Mouse (Mus musculus) heart, embryonic 13.5 days (tissue): ENCODE results near the gene Trim45. TPM values are rescaled to one million over a fixed set of nuclear protein-coding genes. Genes with fewer than 3 reads are reported as not detected.

Source experiments
- ATAC-seq: fragments of 200-750 bp; cut with Nextera tagmentation; 2 replicates; pipeline ENCODE4 v1.8.0; 2017; ENCODE audit warnings: moderate TSS enrichment; ENCODE audit not compliant: insufficient number of reproducible peaks, low FRiP score, low TSS enrichment; ENCODE audit errors: extremely low read depth
- H3K27ac ChIP-seq: fragments of 300-500 bp; sonication (generic); replicated peaks from 2 replicates; pipeline ENCODE4 v1.5.1; 2015; ENCODE audit warnings: moderate library complexity, mild to moderate bottlenecking, inconsistent platforms
- H3K27me3 ChIP-seq: fragments of 300-500 bp; sonication (generic); replicated peaks from 2 replicates; pipeline ENCODE4 v1.6.1; 2015; ENCODE audit warnings: mild to moderate bottlenecking, inconsistent platforms
- H3K36me3 ChIP-seq: fragments of 300-500 bp; sonication (generic); 2 replicates; pipeline ENCODE4 v1.6.1; 2015; ENCODE audit warnings: mild to moderate bottlenecking, inconsistent platforms
- H3K4me1 ChIP-seq: fragments of 300-500 bp; sonication (generic); 2 replicates; pipeline ENCODE4 v1.6.1; 2015; ENCODE audit warnings: inconsistent platforms
- H3K4me2 ChIP-seq: fragments of 300-500 bp; sonication (generic); 2 replicates; pipeline ENCODE4 v1.6.1; 2015; ENCODE audit warnings: inconsistent platforms, mild to moderate bottlenecking, moderate library complexity
- H3K4me3 ChIP-seq: fragments of 300-500 bp; sonication (generic); 2 replicates; pipeline ENCODE4 v1.5.1; 2015; ENCODE audit warnings: moderate library complexity, mild to moderate bottlenecking, inconsistent platforms
- H3K9ac ChIP-seq: fragments of 300-500 bp; sonication (generic); 2 replicates; pipeline ENCODE4 v1.6.1; 2015; ENCODE audit warnings: inconsistent platforms, mild to moderate bottlenecking, moderate library complexity
- H3K9me3 ChIP-seq: fragments of 300-500 bp; sonication (generic); 2 replicates; pipeline ENCODE4 v1.6.1; 2016; ENCODE audit warnings: inconsistent platforms
- WGBS: fragments of 180-500 bp; shearing (Covaris S2); methylation state at CpG from one replicate; pipeline ENCODE4 v1.1.7; 2015; ENCODE audit warnings: mixed read lengths; 5-methylcytosine and 5-hydroxymethylcytosine counted together
- polyA plus RNA-seq: library from polyadenylated mRNA; unstranded; fragments of >200 nt; fragmentation: Nextera tagmentation; extraction: Ambion mirVana; gene quantifications from 2 replicates; pipeline ENCODE4 v1.2.1, GENCODE M21; 2015

The Trim45 gene
- polyA plus RNA-seq, 1 experiment from 2014 or later, result 3.6 TPM

DNA sequence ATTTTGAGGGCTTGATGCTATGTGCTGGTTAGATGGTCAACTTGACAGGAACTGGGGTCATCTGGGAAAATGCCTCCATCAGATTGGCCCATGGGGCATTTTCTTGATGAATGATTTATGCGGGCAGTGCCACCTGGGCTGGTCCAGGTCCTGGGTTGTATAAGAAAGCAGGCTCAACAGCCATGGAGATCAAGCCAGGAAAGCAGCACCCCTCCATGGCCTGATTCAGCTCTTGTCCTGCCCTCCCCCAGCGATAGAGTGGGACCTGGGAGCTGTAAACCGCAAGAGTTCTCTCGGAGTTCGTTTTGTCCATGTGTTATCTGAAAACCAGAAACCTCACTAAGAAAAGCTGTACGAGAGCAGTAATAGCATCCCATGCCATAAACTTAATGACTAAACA lies 13.5 kb downstream of the Trim45 start:
- Histone ChIP-seq H3K9me3 (no peaks in the 10 kb centered on the region), H3K4me1 (no peaks in the 10 kb centered on the region), H3K27ac (no peak overlapping the region), H3K9ac (no peak overlapping the region), H3K4me2 (no peak overlapping the region), H3K36me3 (peaks cover 96% of the 10 kb centered on the region), H3K4me3 (no peak overlapping the region), H3K27me3 (no peaks in the 10 kb centered on the region)
- ATAC-seq, result no peak
- WGBS, result 92% methylated on average over 6 of the region's 6 CpGs

- WGBS, result 92% methylated on average over 6 of the region's 6 CpGs
- Histone ChIP-seq H3K27ac (no peak overlapping the region), H3K9ac (no peak overlapping the region), H3K4me2 (no peak overlapping the region), H3K9me3 (no peaks in the 10 kb centered on the region), H3K27me3 (no peaks in the 10 kb centered on the region), H3K4me3 (no peak overlapping the region), H3K36me3 (peaks cover 96% of the 10 kb centered on the region), H3K4me1 (no peaks in the 10 kb centered on the region)
- ATAC-seq, result no peak
Observed at GRCm38 (mm10) chr3:100936201-100936600, 14.2 kb downstream of the Trim45 start.

- H3K9me3 ChIP-seq, result no peaks in the 10 kb centered on the region
- H3K4me1 ChIP-seq, result no peaks in the 10 kb centered on the region
- H3K27me3 ChIP-seq, result no peaks in the 10 kb centered on the region
- ATAC-seq, result no peak
- no peak overlapping the region for H3K27ac ChIP-seq
- H3K36me3 ChIP-seq, result peaks cover 95% of the 10 kb centered on the region
- no peak overlapping the region for H3K4me2 ChIP-seq
- no peak overlapping the region for H3K4me3 ChIP-seq
- WGBS, result 88% methylated on average over 4 of the region's 4 CpGs
- H3K9ac ChIP-seq, result no peak overlapping the region
Observed at GRCm38 (mm10) chr3:100938211-100938610, 16.2 kb downstream of the Trim45 start.

GRCm38 (mm10) chr3:100940496-100941037 lies 18.6 kb downstream of the Trim45 start:
- no peaks in the 10 kb centered on the region for H3K9me3 ChIP-seq
- peaks cover 95% of the 10 kb centered on the region for H3K36me3 ChIP-seq
- no peak overlapping the region for H3K4me2 ChIP-seq
- WGBS, result 82% methylated on average over 4 of the region's 4 CpGs
- no peaks in the 10 kb centered on the region for H3K27me3 ChIP-seq
- H3K4me1 ChIP-seq, result no peaks in the 10 kb centered on the region
- H3K4me3 ChIP-seq, result no peak overlapping the region
- ATAC-seq, result no peak
- no peak overlapping the region for H3K27ac ChIP-seq
- H3K9ac ChIP-seq, result no peak overlapping the region

DNA sequence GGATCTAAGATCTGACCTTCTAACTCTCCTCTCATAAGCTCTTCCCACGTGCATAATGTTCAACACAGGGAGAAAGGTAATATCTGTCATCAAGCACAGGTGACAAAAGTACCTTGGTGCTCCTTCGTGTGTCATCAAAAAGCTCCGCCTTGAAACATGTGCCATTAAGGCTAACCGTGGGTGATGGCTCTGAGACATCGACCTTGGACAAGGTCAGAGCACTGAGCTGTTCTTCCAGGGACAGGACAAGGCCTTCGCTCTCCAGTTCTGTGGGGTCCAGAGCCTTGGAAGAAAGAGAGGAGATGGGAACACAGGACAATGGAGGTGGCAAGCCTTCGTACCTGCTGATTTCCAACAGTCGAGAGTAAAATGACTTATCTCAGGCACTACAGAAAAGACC lies 25.3 kb downstream of the Trim45 start:
- Histone ChIP-seq H3K4me3 (no peak overlapping the region), H3K27ac (no peak overlapping the region), H3K4me1 (0 out of 2 replicates have a peak, but pooled peaks cover 3% of the 10 kb centered on the region), H3K27me3 (no peaks in the 10 kb centered on the region), H3K9me3 (no peaks in the 10 kb centered on the region), H3K9ac (no peak overlapping the region), H3K4me2 (no peak overlapping the region), H3K36me3 (peaks cover 97% of the 10 kb centered on the region)
- WGBS, result 74% methylated on average over 8 of the region's 8 CpGs
- ATAC-seq, result no peak

DNA sequence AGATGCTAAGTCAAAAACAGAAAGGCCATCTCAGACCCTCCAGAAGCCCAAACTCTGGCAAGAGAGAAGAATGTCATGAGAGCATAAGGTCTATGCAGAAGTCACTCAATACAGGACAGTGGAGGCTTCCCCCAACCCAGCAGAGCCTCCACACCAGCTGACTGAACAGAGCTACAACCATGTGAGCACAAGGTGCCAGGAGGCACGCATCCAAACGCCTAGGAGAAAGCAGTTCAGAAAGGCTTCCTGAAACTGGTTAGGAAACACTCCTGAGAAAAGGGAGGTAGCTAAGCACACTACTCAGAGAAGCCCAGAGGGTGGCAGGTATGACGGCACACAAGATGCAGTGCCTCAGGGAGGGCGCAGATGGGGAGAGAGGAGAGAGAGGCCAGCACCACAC lies 29.5 kb downstream of the Trim45 start:
- Histone ChIP-seq H3K9me3 (no peaks in the 10 kb centered on the region), H3K4me2 (no peak overlapping the region), H3K4me3 (no peak overlapping the region), H3K9ac (no peak overlapping the region), H3K27me3 (no peaks in the 10 kb centered on the region), H3K4me1 (0 out of 2 replicates have a peak, but pooled peaks cover 3% of the 10 kb centered on the region), H3K36me3 (peaks cover 96% of the 10 kb centered on the region), H3K27ac (no peak overlapping the region)
- ATAC-seq, result no peak
- 89% methylated on average over 4 of the region's 4 CpGs for WGBS

DNA sequence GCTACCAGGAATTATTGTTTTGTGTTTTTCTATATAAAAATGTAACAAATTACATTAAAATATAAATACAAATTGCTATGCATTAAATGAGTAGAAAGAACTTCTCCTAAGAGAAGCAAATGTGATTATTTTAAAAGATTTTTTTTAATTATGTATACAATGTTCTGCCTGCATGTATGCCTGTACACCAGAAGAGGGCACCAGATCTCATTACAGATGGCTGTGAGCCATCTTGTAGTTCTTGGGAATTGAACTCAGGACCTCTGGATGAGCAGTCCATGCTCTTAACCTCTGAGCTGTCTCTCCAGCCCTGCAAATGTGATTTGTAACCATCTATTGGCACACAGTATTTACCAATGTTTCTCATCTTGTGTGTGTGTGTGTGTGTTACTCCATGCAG lies 32.6 kb downstream of the Trim45 start:
- no peak overlapping the region for H3K4me2 ChIP-seq
- H3K27ac ChIP-seq, result no peak overlapping the region
- no peak overlapping the region for H3K4me3 ChIP-seq
- peaks cover 98% of the 10 kb centered on the region for H3K36me3 ChIP-seq
- no peaks in the 10 kb centered on the region for H3K4me1 ChIP-seq
- no peak for ATAC-seq
- H3K9me3 ChIP-seq, result no peaks in the 10 kb centered on the region
- H3K9ac ChIP-seq, result no peak overlapping the region
- H3K27me3 ChIP-seq, result no peaks in the 10 kb centered on the region

- WGBS, result 40% methylated on average over 5 of the region's 5 CpGs
- Histone ChIP-seq H3K4me2 (0 out of 2 replicates have a peak overlapping the region, but pooled peaks have one; percentile 10), H3K27me3 (no peaks in the 10 kb centered on the region), H3K9me3 (no peaks in the 10 kb centered on the region), H3K4me3 (no peak overlapping the region), H3K27ac (peak overlapping the region; percentile 87), H3K9ac (peak overlapping the region; percentile 50; the same call in 1 of the 2 replicates), H3K36me3 (peaks cover 92% of the 10 kb centered on the region), H3K4me1 (peaks cover 25% of the 10 kb centered on the region)
- no peak; the same call in 1 of the 2 replicates for ATAC-seq
Observed at GRCm38 (mm10) chr3:100961007-100961406, 39.0 kb downstream of the Trim45 start.

DNA sequence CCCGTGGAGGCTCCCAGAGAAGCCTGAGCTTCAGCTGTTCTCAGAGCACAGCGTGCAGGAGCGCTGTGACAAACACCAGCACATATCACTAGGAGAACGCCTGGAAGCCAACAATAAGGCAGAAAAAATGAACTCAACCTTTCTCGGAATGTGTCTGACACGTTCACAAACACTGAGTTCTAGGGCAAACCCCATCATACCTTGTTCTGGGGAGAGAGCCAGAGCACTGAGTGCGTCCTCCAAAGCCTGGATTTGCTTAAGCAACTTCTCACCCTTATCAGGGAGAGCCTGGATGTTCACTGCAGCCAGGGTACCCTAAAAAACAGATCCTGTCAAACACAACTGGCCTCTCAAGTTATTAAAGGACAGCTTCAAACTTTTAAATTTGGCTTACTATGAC lies 39.5 kb downstream of the Trim45 start:
- Histone ChIP-seq H3K36me3 (peaks cover 91% of the 10 kb centered on the region), H3K4me1 (peaks cover 25% of the 10 kb centered on the region), H3K9me3 (no peaks in the 10 kb centered on the region), H3K27me3 (no peaks in the 10 kb centered on the region), H3K27ac (peak overlapping the region; percentile 87), H3K4me3 (no peak overlapping the region), H3K4me2 (0 out of 2 replicates have a peak overlapping the region, but pooled peaks have one; percentile 10), H3K9ac (peak overlapping the region; percentile 50)
- ATAC-seq, result no peak
- 67% methylated on average over 7 of the region's 7 CpGs for WGBS

DNA sequence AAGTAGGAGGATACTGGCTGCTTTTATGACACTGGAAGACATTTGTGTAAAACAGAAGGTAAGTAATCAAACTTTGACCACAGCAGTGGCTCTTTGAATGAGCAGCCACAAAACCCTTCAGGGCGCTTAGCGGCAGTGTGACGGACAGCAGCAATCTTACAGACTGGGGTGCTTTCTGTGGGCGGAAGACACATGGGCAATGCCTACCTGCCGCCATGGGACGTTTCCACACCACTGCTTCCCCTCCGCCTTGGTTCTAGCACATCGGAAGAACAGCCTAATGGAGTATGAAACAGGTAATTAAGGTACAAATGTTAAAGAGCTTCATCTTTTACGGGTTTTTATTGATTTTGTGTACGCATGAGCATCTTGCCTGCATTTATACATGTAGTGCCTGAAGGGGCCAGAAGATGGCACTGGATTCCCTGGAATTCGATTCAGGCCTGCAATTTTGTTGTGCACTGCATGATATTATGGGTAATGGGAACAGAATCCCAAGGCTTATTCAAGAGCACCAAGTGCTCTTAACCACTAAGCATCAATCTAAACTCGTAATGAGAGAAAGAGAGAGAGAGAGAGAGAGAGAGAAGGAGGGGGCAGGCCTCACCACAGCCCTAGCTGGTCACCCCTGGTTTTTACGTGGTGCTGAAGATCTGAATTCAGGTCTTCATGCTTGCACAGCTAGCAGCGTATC lies 42.0 kb downstream of the Trim45 start:
- no peak for ATAC-seq
- Histone ChIP-seq H3K36me3 (peaks cover 72% of the 10 kb centered on the region), H3K9ac (no peak overlapping the region), H3K4me1 (peaks cover 30% of the 10 kb centered on the region), H3K27ac (no peak overlapping the region), H3K4me3 (no peak overlapping the region), H3K9me3 (no peaks in the 10 kb centered on the region), H3K27me3 (no peaks in the 10 kb centered on the region), H3K4me2 (no peak overlapping the region)
- WGBS, result 80% methylated on average over 14 of the region's 14 CpGs

GRCm38 (mm10) chr3:100969176-100969917 lies 47.3 kb downstream of the Trim45 start, which contains the start of gene Ttf2:
Gene Ttf2 (minus strand): TSS chr3:100969663.
- peak; percentile 97 for ATAC-seq
- H3K4me1 ChIP-seq, result peaks cover 10% of the 10 kb centered on the region
- H3K36me3 ChIP-seq, result peaks cover 24% of the 10 kb centered on the region
- H3K27ac ChIP-seq, result peak within 1 kb of the TSS; percentile 50; the same call in 1 of the 2 replicates
- no peaks in the 10 kb centered on the region for H3K27me3 ChIP-seq
- H3K4me2 ChIP-seq, result peak within 1 kb of the TSS; percentile 91
- no peaks in the 10 kb centered on the region for H3K9me3 ChIP-seq
- peak within 1 kb of the TSS; percentile 86 for H3K4me3 ChIP-seq
- peak within 1 kb of the TSS; percentile 91 for H3K9ac ChIP-seq
- under 1% methylated on average over 40 of the region's 40 CpGs for WGBS
